Mouse (Mus musculus): ENCODE data around the gene Rtbdn. TPM values are rescaled to one million over a fixed set of nuclear protein-coding genes. Genes with fewer than 3 reads are reported as not detected.

Rtbdn gene
- polyA plus RNA-seq, 1 experiment = 0.05 TPM

GRCm38 (mm10) chr8:84981644-84982498 lies 35.1 kb downstream of the Rtbdn start:
- H3K27me3 ChIP-seq (ENCODE audit: control insufficient read depth, insufficient read depth, insufficient read length) = no peaks in the 10 kb centered on the region
- TF ChIP-seq FOSL1 (IDR thresholded peaks at IDR 0.05; ENCODE audit: insufficient read depth, low read length, poor library complexity, severe bottlenecking) (no peak), CTCF (IDR thresholded peaks at IDR 0.05; ENCODE audit: control insufficient read depth, insufficient read depth, insufficient read length) (no peak), CEBPB (IDR thresholded peaks at IDR 0.05; ENCODE audit: low read depth) (no peak), MYOD1 (IDR thresholded peaks at IDR 0.05; ENCODE audit: control insufficient read depth, insufficient read length, low read depth) (no peak), MAX (IDR thresholded peaks at IDR 0.05) (no peak), MYOG (IDR thresholded peaks at IDR 0.05; ENCODE audit: control insufficient read depth, extremely low read depth, insufficient read length) (no peak), USF1 (IDR thresholded peaks at IDR 0.05; ENCODE audit: low read depth) (no peak)
- H3K4me3 ChIP-seq (ENCODE audit: insufficient read depth, poor library complexity, severe bottlenecking) = no peak overlapping the region
- H3ac ChIP-seq (ENCODE audit: control insufficient read depth, insufficient read length, low read depth) = no peak overlapping the region
- H3K79me3 ChIP-seq (ENCODE audit: low read depth) = peaks cover 14% of the 10 kb centered on the region
- peaks cover 6% of the 10 kb centered on the region for H3K36me3 ChIP-seq (ENCODE audit: control insufficient read depth, insufficient read depth)
- H3K79me2 ChIP-seq (ENCODE audit: control insufficient read depth, insufficient read depth) = peaks cover 23% of the 10 kb centered on the region

DNA sequence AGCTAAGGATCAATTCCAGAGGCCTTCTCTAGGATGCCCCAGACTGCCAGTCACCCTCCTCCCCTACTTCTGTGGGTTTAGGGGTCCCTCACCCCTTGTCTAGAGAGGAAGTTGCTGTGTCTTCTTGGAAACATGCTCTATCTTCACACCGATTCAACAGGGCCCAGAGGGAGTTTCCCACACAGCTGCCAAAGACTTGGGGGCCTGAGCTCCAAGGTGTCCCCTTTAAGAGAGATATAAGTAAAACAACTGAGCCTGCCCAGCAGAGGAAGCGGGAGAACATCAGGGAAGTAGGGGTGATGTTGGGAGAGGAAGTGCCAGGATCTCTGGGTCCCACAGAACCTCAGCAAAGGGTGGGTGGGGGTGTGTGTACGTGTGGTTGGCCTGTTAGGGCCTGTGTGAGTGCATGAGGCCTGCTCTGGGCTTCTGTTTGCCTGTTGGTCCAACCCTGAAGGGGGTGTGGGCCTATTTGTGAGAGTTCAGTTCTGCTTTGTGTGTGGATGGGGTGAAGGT lies 35.8 kb downstream of the Rtbdn start:
- Histone ChIP-seq H3K27me3 (ENCODE audit: control insufficient read depth, insufficient read depth, insufficient read length) (no peaks in the 10 kb centered on the region), H3ac (ENCODE audit: control insufficient read depth, insufficient read length, low read depth) (peak overlapping the region; percentile 18), H3K4me3 (ENCODE audit: insufficient read depth, poor library complexity, severe bottlenecking) (no peak overlapping the region), H3K79me3 (ENCODE audit: low read depth) (peaks cover 8% of the 10 kb centered on the region), H3K79me2 (ENCODE audit: control insufficient read depth, insufficient read depth) (peaks cover 16% of the 10 kb centered on the region), H3K36me3 (ENCODE audit: control insufficient read depth, insufficient read depth) (no peaks in the 10 kb centered on the region)
- TF ChIP-seq CEBPB (IDR thresholded peaks at IDR 0.05; ENCODE audit: low read depth) (no peak), MYOD1 (IDR thresholded peaks at IDR 0.05; ENCODE audit: control insufficient read depth, insufficient read length, low read depth) (no peak), USF1 (IDR thresholded peaks at IDR 0.05; ENCODE audit: low read depth) (no peak), CTCF (IDR thresholded peaks at IDR 0.05; ENCODE audit: control insufficient read depth, insufficient read depth, insufficient read length) (no peak), FOSL1 (IDR thresholded peaks at IDR 0.05; ENCODE audit: insufficient read depth, low read length, poor library complexity, severe bottlenecking) (no peak), MYOG (IDR thresholded peaks at IDR 0.05; ENCODE audit: control insufficient read depth, extremely low read depth, insufficient read length) (no peak), MAX (IDR thresholded peaks at IDR 0.05) (no peak)

DNA sequence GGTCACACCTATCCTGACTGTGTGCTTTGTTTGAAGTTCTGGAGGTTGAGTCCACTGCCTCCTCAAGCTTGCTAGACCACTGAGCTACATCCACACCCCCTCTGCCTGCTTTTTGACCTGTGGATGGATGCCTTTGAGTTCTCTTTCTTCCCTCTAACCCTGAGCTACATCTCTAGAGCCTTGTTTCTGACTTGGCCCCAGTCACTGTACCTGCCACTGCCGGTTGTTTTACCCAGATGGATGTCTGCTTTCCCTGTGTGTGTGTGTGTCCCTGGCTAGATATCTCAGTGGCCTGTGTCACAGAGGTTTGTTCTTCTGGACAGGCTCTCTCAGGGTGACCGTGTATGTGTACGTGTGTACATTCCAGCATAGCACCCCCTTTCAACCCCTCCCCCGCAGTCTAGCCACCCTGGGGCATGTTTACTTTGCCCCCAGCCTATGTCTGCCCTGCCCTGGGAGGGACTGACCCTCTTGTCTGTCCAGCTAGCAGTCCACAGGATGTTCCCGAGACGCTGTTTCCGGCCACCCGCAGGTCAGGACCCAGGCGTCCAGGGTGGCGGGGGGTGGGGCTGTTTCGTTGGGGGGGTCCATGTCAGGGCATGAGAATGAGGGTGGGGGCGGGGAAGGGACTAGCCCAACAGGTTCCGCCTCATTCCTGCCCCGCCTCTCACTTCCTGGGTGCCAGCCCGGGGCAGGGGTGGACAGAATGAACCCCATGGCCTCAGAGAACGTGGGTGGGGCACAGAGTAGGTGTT lies 37.7 kb downstream of the Rtbdn start:
- TF ChIP-seq MYOD1 (IDR thresholded peaks at IDR 0.05; ENCODE audit: control insufficient read depth, insufficient read length, low read depth) (no peak), FOSL1 (IDR thresholded peaks at IDR 0.05; ENCODE audit: insufficient read depth, low read length, poor library complexity, severe bottlenecking) (no peak), MYOG (IDR thresholded peaks at IDR 0.05; ENCODE audit: control insufficient read depth, extremely low read depth, insufficient read length) (no peak), CEBPB (IDR thresholded peaks at IDR 0.05; ENCODE audit: low read depth) (no peak), MAX (IDR thresholded peaks at IDR 0.05) (no peak), CTCF (IDR thresholded peaks at IDR 0.05; ENCODE audit: control insufficient read depth, insufficient read depth, insufficient read length) (no peak), USF1 (IDR thresholded peaks at IDR 0.05; ENCODE audit: low read depth) (no peak)
- peak overlapping the region; percentile 16 for H3K4me3 ChIP-seq (ENCODE audit: insufficient read depth, poor library complexity, severe bottlenecking)

DNA sequence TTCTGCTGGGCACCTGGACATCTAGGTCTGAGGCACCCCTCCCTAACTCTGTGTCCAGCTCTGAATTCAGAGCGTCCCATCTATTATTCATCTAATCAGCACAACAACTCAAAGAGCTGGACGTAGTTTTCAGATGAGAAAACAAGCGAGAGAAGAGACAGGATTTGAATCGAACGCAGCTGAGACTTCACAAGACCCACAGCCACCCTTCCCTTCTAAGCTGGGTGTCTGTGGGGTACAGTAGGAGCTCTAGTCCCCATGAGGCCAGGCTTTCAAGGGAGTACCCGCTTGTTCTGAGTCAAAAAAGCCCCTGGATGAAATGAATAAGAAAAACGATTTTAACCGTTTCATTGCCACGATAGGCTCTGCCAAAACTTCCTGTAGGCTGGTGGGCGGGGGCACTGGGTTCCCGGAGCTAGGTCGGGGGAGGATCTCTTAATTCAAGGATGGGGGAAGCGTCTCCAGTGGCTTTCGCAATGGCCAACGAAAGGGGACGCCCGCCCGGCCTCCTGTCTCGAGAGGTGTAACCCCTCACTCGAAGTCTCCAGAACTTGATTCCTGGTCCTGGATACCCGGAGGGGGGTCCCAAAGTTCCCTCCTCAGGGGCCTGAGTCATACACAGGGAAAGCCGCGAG lies 38.4 kb downstream of the Rtbdn start:
- Histone ChIP-seq H3K27me3 (ENCODE audit: control insufficient read depth, insufficient read depth, insufficient read length) (no peaks in the 10 kb centered on the region), H3K79me2 (ENCODE audit: control insufficient read depth, insufficient read depth) (no peaks in the 10 kb centered on the region), H3ac (ENCODE audit: control insufficient read depth, insufficient read length, low read depth) (peak overlapping the region; percentile 27), H3K79me3 (ENCODE audit: low read depth) (no peaks in the 10 kb centered on the region), H3K4me3 (ENCODE audit: insufficient read depth, poor library complexity, severe bottlenecking) (peak overlapping the region; percentile 16), H3K36me3 (ENCODE audit: control insufficient read depth, insufficient read depth) (no peaks in the 10 kb centered on the region)
- TF ChIP-seq CEBPB (IDR thresholded peaks at IDR 0.05; ENCODE audit: low read depth) = peak; percentile 85
- no peak for TF ChIP-seq CTCF (IDR thresholded peaks at IDR 0.05; ENCODE audit: control insufficient read depth, insufficient read depth, insufficient read length)
- no peak for TF ChIP-seq MYOD1 (IDR thresholded peaks at IDR 0.05; ENCODE audit: control insufficient read depth, insufficient read length, low read depth)

More for the DNA sequence above, 37.7 kb downstream of the Rtbdn start:
- peak overlapping the region; percentile 27 for H3ac ChIP-seq (ENCODE audit: control insufficient read depth, insufficient read length, low read depth)
- H3K79me2 ChIP-seq (ENCODE audit: control insufficient read depth, insufficient read depth) = no peaks in the 10 kb centered on the region
- H3K36me3 ChIP-seq (ENCODE audit: control insufficient read depth, insufficient read depth) = no peaks in the 10 kb centered on the region
- no peaks in the 10 kb centered on the region for H3K79me3 ChIP-seq (ENCODE audit: low read depth)
- no peaks in the 10 kb centered on the region for H3K27me3 ChIP-seq (ENCODE audit: control insufficient read depth, insufficient read depth, insufficient read length)

- Histone ChIP-seq H3K79me2 (ENCODE audit: control insufficient read depth, insufficient read depth) (no peaks in the 10 kb centered on the region), H3ac (ENCODE audit: control insufficient read depth, insufficient read length, low read depth) (peak overlapping the region; percentile 66), H3K36me3 (ENCODE audit: control insufficient read depth, insufficient read depth) (no peaks in the 10 kb centered on the region), H3K27me3 (ENCODE audit: control insufficient read depth, insufficient read depth, insufficient read length) (no peaks in the 10 kb centered on the region), H3K79me3 (ENCODE audit: low read depth) (no peaks in the 10 kb centered on the region), H3K4me3 (ENCODE audit: insufficient read depth, poor library complexity, severe bottlenecking) (peak overlapping the region; percentile 16)
- peak; percentile 94 for TF ChIP-seq MAX (IDR thresholded peaks at IDR 0.05)
- TF ChIP-seq CTCF (IDR thresholded peaks at IDR 0.05; ENCODE audit: control insufficient read depth, insufficient read depth, insufficient read length) = no peak
- TF ChIP-seq FOSL1 (IDR thresholded peaks at IDR 0.05; ENCODE audit: insufficient read depth, low read length, poor library complexity, severe bottlenecking) = peak; percentile 62
- TF ChIP-seq MYOD1 (IDR thresholded peaks at IDR 0.05; ENCODE audit: control insufficient read depth, insufficient read length, low read depth) = peak; percentile 44
- no peak for TF ChIP-seq MYOG (IDR thresholded peaks at IDR 0.05; ENCODE audit: control insufficient read depth, extremely low read depth, insufficient read length)
- no peak for TF ChIP-seq USF1 (IDR thresholded peaks at IDR 0.05; ENCODE audit: low read depth)
- TF ChIP-seq CEBPB (IDR thresholded peaks at IDR 0.05; ENCODE audit: low read depth) = no peak
Observed at GRCm38 (mm10) chr8:84985684-84986378, 39.0 kb downstream of the Rtbdn start.

All from C2C12 (cell line).